Mouse (Mus musculus) forebrain, embryonic 12.5 days (tissue): ENCODE measurements around the gene Spint2. TPM values are rescaled to one million over a fixed set of nuclear protein-coding genes. Genes with fewer than 3 reads are reported as not detected.
A peak's percentile ranks its signal among the peaks of the same experiment; 100 is the strongest.
"Not testable (repeated sequence)": the region's sequence is repeated elsewhere in the genome, so short reads cannot be mapped to it uniquely, and the experiment has no call there.

Experiments used
- ATAC-seq: fragments of 200-750 bp; cut with Nextera tagmentation; 2 replicates; pipeline ENCODE4 v1.8.0; 2017; ENCODE audit warnings: moderate TSS enrichment; ENCODE audit not compliant: low FRiP score
- H3K27ac ChIP-seq: fragments of 300-500 bp; sonication (generic); 2 replicates; pipeline ENCODE4 v1.5.1; 2016; ENCODE audit warnings: mild to moderate bottlenecking
- H3K27me3 ChIP-seq: fragments of 300-500 bp; sonication (generic); 2 replicates; pipeline ENCODE4 v1.6.1; 2016; ENCODE audit warnings: mild to moderate bottlenecking
- H3K36me3 ChIP-seq: fragments of 300-500 bp; sonication (generic); replicated peaks from 2 replicates; pipeline ENCODE4 v1.6.1; 2016; ENCODE audit warnings: mild to moderate bottlenecking
- H3K4me1 ChIP-seq: fragments of 300-500 bp; sonication (generic); 2 replicates; pipeline ENCODE4 v1.6.1; 2016
- H3K4me2 ChIP-seq: fragments of 300-500 bp; sonication (generic); 2 replicates; pipeline ENCODE4 v1.6.1; 2016; ENCODE audit warnings: mild to moderate bottlenecking, moderate library complexity
- H3K4me3 ChIP-seq: fragments of 300-500 bp; sonication (generic); replicated peaks from 2 replicates; pipeline ENCODE4 v1.5.1; 2016; ENCODE audit warnings: mild to moderate bottlenecking
- H3K9ac ChIP-seq: fragments of 300-500 bp; sonication (generic); 2 replicates; pipeline ENCODE4 v1.6.1; 2016; ENCODE audit warnings: mild to moderate bottlenecking
- H3K9me3 ChIP-seq: fragments of 300-500 bp; sonication (generic); 2 replicates; pipeline ENCODE4 v1.6.1; 2016
- WGBS: fragments of 180-500 bp; shearing (Covaris S2); methylation state at CpG from one replicate; pipeline ENCODE4 v1.1.7; 2016; 5-methylcytosine and 5-hydroxymethylcytosine counted together
- polyA plus RNA-seq: library from polyadenylated mRNA; unstranded; fragments of >200 nt; fragmentation: Nextera tagmentation; extraction: Ambion mirVana; gene quantifications from 2 replicates; pipeline ENCODE4 v1.2.1, GENCODE M21; 2016

Gene Spint2
- polyA plus RNA-seq, 1 experiment from 2014 or later: 42.2 TPM

GRCm38 (mm10) chr7:29244732-29245416, 36.8 kb downstream of the Spint2 start:
- Histone ChIP-seq H3K9me3 (no peaks in the 10 kb centered on the region), H3K27ac (no peak overlapping the region), H3K4me1 (peaks cover 12% of the 10 kb centered on the region), H3K4me3 (no peak overlapping the region), H3K9ac (no peak overlapping the region), H3K27me3 (peaks cover 29% of the 10 kb centered on the region), H3K4me2 (no peak overlapping the region), H3K36me3 (peaks cover 32% of the 10 kb centered on the region)
- no peak for ATAC-seq
- 94% methylated on average over 7 of the region's 7 CpGs for WGBS

GRCm38 (mm10) chr7:29238019-29238967, 43.4 kb downstream of the Spint2 start, which contains the start of gene Yif1b:
Gene Yif1b (plus strand): TSS chr7:29238329.
- peaks cover 12% of the 10 kb centered on the region for H3K27me3 ChIP-seq
- peaks cover 12% of the 10 kb centered on the region for H3K4me1 ChIP-seq
- 0 out of 2 replicates have a peak, but pooled peaks cover 4% of the 10 kb centered on the region for H3K36me3 ChIP-seq
- no peaks in the 10 kb centered on the region for H3K9me3 ChIP-seq
- H3K9ac ChIP-seq: peak within 1 kb of the TSS; percentile 68
- H3K4me3 ChIP-seq: peak within 1 kb of the TSS; percentile 67
- whole genome bisulfite sequencing: under 1% methylated on average over 60 of the region's 60 CpGs
- H3K27ac ChIP-seq: peak within 1 kb of the TSS; percentile 88
- peak within 1 kb of the TSS; percentile 84 for H3K4me2 ChIP-seq
- peak; percentile 98 for ATAC-seq

GRCm38 (mm10) chr7:29237596-29237995, 44.1 kb downstream of the Spint2 start:
- Histone ChIP-seq H3K4me1 (peaks cover 12% of the 10 kb centered on the region), H3K27me3 (peaks cover 19% of the 10 kb centered on the region), H3K4me3 (peak overlapping the region; percentile 67), H3K4me2 (peak overlapping the region; percentile 84), H3K9ac (peak overlapping the region; percentile 49), H3K27ac (peak overlapping the region; percentile 88)
- ATAC-seq: peak; percentile 13
- H3K9me3 ChIP-seq, H3K36me3 ChIP-seq: not testable (repeated sequence)
- WGBS: 30% methylated on average over 6 of the region's 6 CpGs

GRCm38 (mm10) chr7:29236593-29236992, 45.1 kb downstream of the Spint2 start:
- Histone ChIP-seq H3K27me3 (peaks cover 29% of the 10 kb centered on the region), H3K4me2 (no peak overlapping the region), H3K9ac (no peak overlapping the region), H3K4me3 (no peak overlapping the region), H3K9me3 (no peaks in the 10 kb centered on the region), H3K27ac (no peak overlapping the region), H3K4me1 (peaks cover 21% of the 10 kb centered on the region), H3K36me3 (0 out of 2 replicates have a peak, but pooled peaks cover 4% of the 10 kb centered on the region)
- 87% methylated on average over 4 of the region's 4 CpGs for WGBS
- no peak for ATAC-seq

GRCm38 (mm10) chr7:29234661-29235060, 47.1 kb downstream of the Spint2 start:
- peaks cover 48% of the 10 kb centered on the region for H3K27me3 ChIP-seq
- no peaks in the 10 kb centered on the region for H3K36me3 ChIP-seq

GRCm38 (mm10) chr7:29233745-29234144, 48.0 kb downstream of the Spint2 start:
- Histone ChIP-seq H3K9ac (no peak overlapping the region), H3K4me2 (no peak overlapping the region), H3K27me3 (peaks cover 57% of the 10 kb centered on the region), H3K36me3 (no peaks in the 10 kb centered on the region), H3K9me3 (no peaks in the 10 kb centered on the region), H3K4me3 (no peak overlapping the region), H3K27ac (no peak overlapping the region), H3K4me1 (peaks cover 11% of the 10 kb centered on the region)
- 76% methylated on average over 6 of the region's 6 CpGs for WGBS
- no peak for ATAC-seq

More at GRCm38 (mm10) chr7:29234661-29235060, 47.1 kb downstream of the Spint2 start:
- peaks cover 21% of the 10 kb centered on the region for H3K4me1 ChIP-seq
- no peak for ATAC-seq
- H3K4me3 ChIP-seq: no peak overlapping the region
- no peak overlapping the region for H3K9ac ChIP-seq
- no peaks in the 10 kb centered on the region for H3K9me3 ChIP-seq
- no peak overlapping the region for H3K27ac ChIP-seq
- H3K4me2 ChIP-seq: no peak overlapping the region
- 78% methylated on average over 5 of the region's 5 CpGs for WGBS

- 2% methylated on average over 62 of the region's 62 CpGs for WGBS
- ATAC-seq: no peak
- peaks cover 60% of the 10 kb centered on the region for H3K27me3 ChIP-seq
- no peaks in the 10 kb centered on the region for H3K36me3 ChIP-seq
- H3K9me3 ChIP-seq: no peaks in the 10 kb centered on the region
- H3K4me2 ChIP-seq: peak within 1 kb of the TSS; percentile 80
- peak within 1 kb of the TSS; percentile 44 for H3K9ac ChIP-seq
- peaks cover 9% of the 10 kb centered on the region for H3K4me1 ChIP-seq
- no peak within 1 kb of the TSS for H3K27ac ChIP-seq
- H3K4me3 ChIP-seq: peak within 1 kb of the TSS; percentile 47
Observed at GRCm38 (mm10) chr7:29232247-29233013, 49.3 kb downstream of the Spint2 start, which contains the start of gene Kcnk6. Gene Kcnk6 (minus strand): TSS chr7:29232515.

- no peaks in the 10 kb centered on the region for H3K9me3 ChIP-seq
- no peak overlapping the region for H3K27ac ChIP-seq
- ATAC-seq: no peak
- H3K4me2 ChIP-seq: peak overlapping the region; percentile 80
- H3K36me3 ChIP-seq: no peaks in the 10 kb centered on the region
- H3K27me3 ChIP-seq: peaks cover 61% of the 10 kb centered on the region
- no peak overlapping the region for H3K9ac ChIP-seq
- H3K4me3 ChIP-seq: no peak overlapping the region; the same call in 1 of the 2 replicates
- peaks cover 9% of the 10 kb centered on the region for H3K4me1 ChIP-seq
- 57% methylated on average over 3 of the region's 3 CpGs for WGBS
Observed at GRCm38 (mm10) chr7:29231517-29231916, 50.2 kb downstream of the Spint2 start.

- ATAC-seq: no peak
- no peak overlapping the region for H3K4me3 ChIP-seq
- no peaks in the 10 kb centered on the region for H3K9me3 ChIP-seq
- H3K36me3 ChIP-seq: no peaks in the 10 kb centered on the region
- 21% methylated on average over 3 of the region's 3 CpGs for WGBS
- peaks cover 61% of the 10 kb centered on the region for H3K27me3 ChIP-seq
- H3K4me1 ChIP-seq: peaks cover 10% of the 10 kb centered on the region
- H3K4me2 ChIP-seq: no peak overlapping the region
- no peak overlapping the region for H3K27ac ChIP-seq
- no peak overlapping the region for H3K9ac ChIP-seq
Observed at GRCm38 (mm10) chr7:29230560-29230959, 51.2 kb downstream of the Spint2 start.

- Histone ChIP-seq H3K27ac (no peak overlapping the region), H3K9ac (no peak overlapping the region), H3K36me3 (no peaks in the 10 kb centered on the region), H3K9me3 (no peaks in the 10 kb centered on the region), H3K4me1 (peaks cover 19% of the 10 kb centered on the region), H3K4me3 (no peak overlapping the region), H3K27me3 (peaks cover 47% of the 10 kb centered on the region), H3K4me2 (no peak overlapping the region)
- 79% methylated on average over 4 of the region's 4 CpGs for WGBS
- ATAC-seq: no peak
Observed at GRCm38 (mm10) chr7:29228202-29228601, 53.5 kb downstream of the Spint2 start.

GRCm38 (mm10) chr7:29225520-29225919, 56.2 kb downstream of the Spint2 start:
- WGBS: 73% methylated on average over 13 of the region's 13 CpGs
- Histone ChIP-seq H3K27ac (no peak overlapping the region), H3K36me3 (no peaks in the 10 kb centered on the region), H3K4me3 (no peak overlapping the region), H3K9ac (no peak overlapping the region), H3K9me3 (no peaks in the 10 kb centered on the region), H3K4me1 (peaks cover 10% of the 10 kb centered on the region), H3K27me3 (peaks cover 21% of the 10 kb centered on the region), H3K4me2 (no peak overlapping the region)
- ATAC-seq: no peak
